In the genomic region with DNA sequence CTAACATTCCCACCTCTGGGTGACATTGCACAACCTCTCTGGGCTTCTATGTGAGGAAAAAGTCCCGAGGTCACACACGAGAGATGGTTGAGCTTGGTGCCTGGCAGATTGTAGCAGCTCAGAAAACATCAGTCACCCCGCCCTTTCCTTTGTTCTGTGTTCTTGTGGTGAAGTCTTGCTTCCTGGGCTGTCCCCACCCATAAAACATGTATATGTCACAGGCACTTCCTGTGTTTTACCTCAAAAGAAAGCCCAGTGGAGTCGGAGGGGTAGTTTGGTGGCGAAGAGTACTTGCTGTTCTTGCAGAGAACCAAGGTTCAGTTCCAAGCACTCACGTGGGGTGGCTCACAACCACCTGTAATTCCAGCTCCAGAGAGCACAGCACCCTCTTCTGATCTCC, we compare ENCODE assay signal across 10 mouse cellular contexts. TPM values are rescaled to one million over a fixed set of nuclear protein-coding genes. Genes with fewer than 3 reads are reported as not detected.
DNase-seq lines count a peak whose midpoint lies in the region; ATAC-seq and TF ChIP-seq lines count a peak whose summit lies in the region.
"Had no signal": no experiment of that assay in that cellular context is flagged by ENCODE, and none has a peak within 500 bp of the region (broad histone marks: within the 10 kb centered on the region; RNA-seq: fewer than 3 reads in every experiment).

No protein-coding gene starts in this region.

- no peak for TF ChIP-seq CTCF in heart, postnatal 0 days (IDR thresholded peaks at IDR 0.05; ENCODE audit: low read depth)

- TF ChIP-seq EP300 in heart, postnatal 0 days (IDR thresholded peaks at IDR 0.05; ENCODE audit: low read depth), result no peak

- no peak overlapping the region for H3K9ac ChIP-seq in heart, postnatal 0 days (replicated peaks; ENCODE audit: low read depth, low read length)
- H3K9ac ChIP-seq in heart, embryonic 11.5 days (ENCODE audit: low read depth, low read length), result no peak overlapping the region
- no peak overlapping the region for H3K9ac ChIP-seq in liver, embryonic 15.5 days
- H3K9ac ChIP-seq in kidney, embryonic 14.5 days (ENCODE audit: low read depth, low read length), result no peak overlapping the region
- H3K9ac ChIP-seq: limb, embryonic 13.5 days had no signal

- H3K36me3 ChIP-seq in heart, postnatal 0 days (replicated peaks; ENCODE audit: control insufficient read depth, insufficient read depth, low read length), result no peaks in the 10 kb centered on the region
- no peaks in the 10 kb centered on the region for H3K36me3 ChIP-seq in heart, embryonic 11.5 days (ENCODE audit: control insufficient read depth, insufficient read depth, low read length)
- H3K36me3 ChIP-seq in liver, embryonic 15.5 days (replicated peaks), result no peaks in the 10 kb centered on the region
- H3K36me3 ChIP-seq in kidney, embryonic 14.5 days (ENCODE audit: control insufficient read depth, insufficient read depth, low read length), result no peaks in the 10 kb centered on the region
- H3K36me3 ChIP-seq: limb, embryonic 13.5 days had no signal

- no peaks in the 10 kb centered on the region for H3K4me1 ChIP-seq in heart, postnatal 0 days (ENCODE audit: control insufficient read depth, insufficient read depth)
- no peaks in the 10 kb centered on the region for H3K4me1 ChIP-seq in heart, embryonic 11.5 days (ENCODE audit: control insufficient read depth, insufficient read depth, low read length)
- H3K4me1 ChIP-seq in liver, embryonic 15.5 days (replicated peaks), result peaks cover 26% of the 10 kb centered on the region
- H3K4me1 ChIP-seq in kidney, embryonic 14.5 days (ENCODE audit: control insufficient read depth, insufficient read depth, low read length), result no peaks in the 10 kb centered on the region
- H3K4me1 ChIP-seq: limb, embryonic 13.5 days had no signal

- ATAC-seq in heart, postnatal 0 days (ENCODE audit: insufficient read depth, low read depth), result no peak
- no peak for ATAC-seq in heart, embryonic 11.5 days (replicated peaks; ENCODE audit: insufficient number of reproducible peaks, low FRiP score, low TSS enrichment)
- ATAC-seq in liver, embryonic 15.5 days (ENCODE audit: insufficient read depth), result 0 out of 2 replicates have a peak, but pooled peaks have one; percentile 14
- peak; percentile 68 for ATAC-seq in neutrophil, adult 5-6 weeks (ENCODE audit: extremely low read depth, insufficient number of reproducible peaks, low FRiP score, poor library complexity, severe bottlenecking)
- no peak for ATAC-seq in kidney, embryonic 14.5 days (ENCODE audit: low FRiP score, low TSS enrichment)

- peak overlapping the region; percentile 29; the same call in 1 of the 2 replicates for H3K4me2 ChIP-seq in heart, postnatal 0 days (ENCODE audit: low read depth, low read length)
- no peak overlapping the region for H3K4me2 ChIP-seq in heart, embryonic 11.5 days
- peak overlapping the region; percentile 0; the same call in 1 of the 2 replicates for H3K4me2 ChIP-seq in liver, embryonic 15.5 days
- no peak overlapping the region for H3K4me2 ChIP-seq in kidney, embryonic 14.5 days (replicated peaks; ENCODE audit: low read depth, low read length)
- H3K4me2 ChIP-seq: limb, embryonic 13.5 days had no signal

- H3K4me3 ChIP-seq in heart, postnatal 0 days (ENCODE audit: low read depth, low read length), result no peak overlapping the region
- no peak overlapping the region for H3K4me3 ChIP-seq in heart, embryonic 11.5 days (ENCODE audit: low read depth, low read length)
- H3K4me3 ChIP-seq in liver, embryonic 15.5 days (replicated peaks), result peak overlapping the region; percentile 30; the same call in 1 of the 2 replicates
- no peak overlapping the region for H3K4me3 ChIP-seq in kidney, embryonic 14.5 days (ENCODE audit: low read length)
- H3K4me3 ChIP-seq: limb, embryonic 13.5 days had no signal

- WGBS in heart, postnatal 0 days, result 75% methylated on average over 6 of the region's 6 CpGs
- 82% methylated on average over 6 of the region's 6 CpGs for WGBS in heart, embryonic 11.5 days (ENCODE audit: insufficient replicate concordance)
- 31% methylated on average over 6 of the region's 6 CpGs for WGBS in liver, embryonic 15.5 days (ENCODE audit: insufficient replicate concordance)
- 84% methylated on average over 6 of the region's 6 CpGs for WGBS in kidney, embryonic 14.5 days

- no peaks in the 10 kb centered on the region for H3K9me3 ChIP-seq in heart, postnatal 0 days (replicated peaks; ENCODE audit: control insufficient read depth, low read length)
- H3K9me3 ChIP-seq in heart, embryonic 11.5 days (replicated peaks; ENCODE audit: control insufficient read depth, low read length), result no peaks in the 10 kb centered on the region
- no peaks in the 10 kb centered on the region for H3K9me3 ChIP-seq in liver, embryonic 15.5 days (replicated peaks)
- no peaks in the 10 kb centered on the region; the same call in 1 of the 2 replicates for H3K9me3 ChIP-seq in kidney, embryonic 14.5 days (ENCODE audit: control insufficient read depth, low read length)
- H3K9me3 ChIP-seq: limb, embryonic 13.5 days had no signal

- H3K27me3 ChIP-seq in heart, postnatal 0 days (ENCODE audit: control insufficient read depth, insufficient read depth, low read length), result no peaks in the 10 kb centered on the region
- H3K27me3 ChIP-seq in heart, embryonic 11.5 days (ENCODE audit: control insufficient read depth, insufficient read depth, low read length), result 0 out of 2 replicates have a peak, but pooled peaks cover 3% of the 10 kb centered on the region
- H3K27me3 ChIP-seq in liver, embryonic 15.5 days, result no peaks in the 10 kb centered on the region
- H3K27me3 ChIP-seq in kidney, embryonic 14.5 days (ENCODE audit: control insufficient read depth, insufficient read depth, low read length), result no peaks in the 10 kb centered on the region
- H3K27me3 ChIP-seq: limb, embryonic 13.5 days had no signal

- H3K27ac ChIP-seq in heart, postnatal 0 days (ENCODE audit: low read depth), result no peak overlapping the region
- no peak overlapping the region for H3K27ac ChIP-seq in heart, embryonic 11.5 days (ENCODE audit: low read depth, low read length)
- 0 out of 2 replicates have a peak overlapping the region, but pooled peaks have one; percentile 4 for H3K27ac ChIP-seq in liver, embryonic 15.5 days (replicated peaks)
- H3K27ac ChIP-seq in kidney, embryonic 14.5 days (ENCODE audit: low read depth, low read length), result no peak overlapping the region
- H3K27ac ChIP-seq: limb, embryonic 13.5 days had no signal

- DNase-seq in heart, postnatal 0 days (ENCODE audit: low spot score), result no peak
- peak; percentile 77 for DNase-seq in thymus, postnatal 4 days
- no peak for DNase-seq in left cerebral cortex, postnatal 25 days (ENCODE audit: low spot score in 2 of 2)
- no peak for DNase-seq in ovary, adult 18-20 months (ENCODE audit: low spot score)
- DNase-seq: kidney, adult 2 months had no signal

- intact Hi-C loops in left cerebral cortex, postnatal 25 days (cut with DNase I), result no loop called here

RNA-seq across cellular contexts. Expression of gene A430078G23Rik, which starts 2.4 kb away (rescaled TPM):
- total RNA-seq in heart, postnatal 0 days (2014; rRNA removed; ENCODE audit: low replicate concordance), result 0.89 TPM in 1 of 2 replicates, not detected in the other
- polyA plus RNA-seq in heart, postnatal 0 days (2015; fragmentation: Nextera tagmentation; extraction: Ambion mirVana), result not detected in 2 replicates
- polyA plus RNA-seq in heart, embryonic 11.5 days (2014; fragmentation: Nextera tagmentation; extraction: Ambion mirVana), result 0.10 TPM in 1 of 2 replicates, not detected in the other
- polyA plus RNA-seq in liver, embryonic 15.5 days (2015; fragmentation: Nextera tagmentation; extraction: Ambion mirVana), result 1.2 TPM in 2 replicates
- total RNA-seq in neutrophil, adult 5-6 weeks (2017), result 140 and 151 TPM in 2 replicates
- polyA plus RNA-seq in kidney, embryonic 14.5 days (2014; fragmentation: Nextera tagmentation; extraction: Ambion mirVana), result not detected in 2 replicates
- not detected for total RNA-seq in left cerebral cortex, postnatal 25 days (2021)

RNA-seq across cellular contexts. Expression of gene Arhgef18, which starts 37.2 kb away (rescaled TPM):
- 12.6 and 28.8 TPM in 2 replicates for total RNA-seq in heart, postnatal 0 days (2014; rRNA removed; ENCODE audit: low replicate concordance)
- polyA plus RNA-seq in heart, postnatal 0 days (2015; fragmentation: Nextera tagmentation; extraction: Ambion mirVana), result 2.8 and 3.4 TPM in 2 replicates
- polyA plus RNA-seq in heart, embryonic 11.5 days (2014; fragmentation: Nextera tagmentation; extraction: Ambion mirVana), result 5.3 and 6.2 TPM in 2 replicates
- 1.8 and 2.2 TPM in 2 replicates for polyA plus RNA-seq in liver, embryonic 15.5 days (2015; fragmentation: Nextera tagmentation; extraction: Ambion mirVana)
- 179 and 187 TPM in 2 replicates for total RNA-seq in neutrophil, adult 5-6 weeks (2017)
- 8.9 and 11.7 TPM in 2 replicates for polyA plus RNA-seq in kidney, embryonic 14.5 days (2014; fragmentation: Nextera tagmentation; extraction: Ambion mirVana)
- 10 to 100 TPM; 43.8 to 45.2 TPM for total RNA-seq in left cerebral cortex, postnatal 25 days (2021)

Comparison
In these comparisons a context has a peak if more than half of its experiments do, and no peak if none do; other contexts are left out.
1. H3K4me2 ChIP-seq: peak in heart, postnatal 0 days (single experiment) and liver, embryonic 15.5 days (single experiment); none in heart, embryonic 11.5 days (single experiment) and kidney, embryonic 14.5 days (single experiment).
2. ATAC-seq: peak in liver, embryonic 15.5 days (single experiment) and neutrophil, adult 5-6 weeks (single experiment); none in heart, postnatal 0 days (single experiment), heart, embryonic 11.5 days (single experiment) and kidney, embryonic 14.5 days (single experiment).